Comparison of ENCODE assay signal across 10 mouse cellular contexts in genomic region chr15:95314121-95314807, GRCm38 (mm10).
DNase-seq lines count a peak whose midpoint lies in the region; ATAC-seq lines count a peak whose summit lies in the region.
"Had no signal": no experiment of that assay in that cellular context is flagged by ENCODE, and none has a peak within 500 bp of the region (broad histone marks: within the 10 kb centered on the region; RNA-seq: fewer than 3 reads in every experiment).

No protein-coding gene starts in this region.

- H3K4me2 ChIP-seq in forebrain, embryonic 13.5 days, result no peak overlapping the region
- H3K4me2 ChIP-seq in hindbrain, embryonic 14.5 days (replicated peaks), result 0 out of 2 replicates have a peak overlapping the region, but pooled peaks have one; percentile 11
- no peak overlapping the region for H3K4me2 ChIP-seq in liver, embryonic 12.5 days
- H3K4me2 ChIP-seq: heart, embryonic 12.5 days had no signal

- DNase-seq in forebrain, embryonic 10.5 days (ENCODE audit: extremely low spot score, low spot score), result no peak
- peak; percentile 35 for DNase-seq in right cerebral cortex, postnatal 14 days
- no peak for DNase-seq in right cerebral cortex, adult 2 months (ENCODE audit: low spot score in 2 of 2)
- peak; percentile 56 for DNase-seq in hindbrain, embryonic 14.5 days (ENCODE audit: low spot score)
- no peak for DNase-seq in urinary bladder, postnatal 4 days (ENCODE audit: low spot score in 2 of 2)

- no peaks in the 10 kb centered on the region for H3K36me3 ChIP-seq in forebrain, embryonic 13.5 days (ENCODE audit: poor library complexity, severe bottlenecking)
- no peaks in the 10 kb centered on the region for H3K36me3 ChIP-seq in forebrain, embryonic 10.5 days (replicated peaks)
- H3K36me3 ChIP-seq in hindbrain, embryonic 14.5 days (replicated peaks; ENCODE audit: control insufficient read depth, insufficient read depth), result no peaks in the 10 kb centered on the region
- H3K36me3 ChIP-seq in liver, embryonic 12.5 days, result no peaks in the 10 kb centered on the region
- H3K36me3 ChIP-seq: heart, embryonic 12.5 days had no signal

- H3K4me1 ChIP-seq in forebrain, embryonic 13.5 days, result peaks cover 27% of the 10 kb centered on the region
- H3K4me1 ChIP-seq in forebrain, embryonic 10.5 days, result peaks cover 11% of the 10 kb centered on the region; the same call in 1 of the 2 replicates
- H3K4me1 ChIP-seq in hindbrain, embryonic 14.5 days (replicated peaks; ENCODE audit: control insufficient read depth, insufficient read depth, low read length), result peaks cover 23% of the 10 kb centered on the region
- H3K4me1 ChIP-seq in liver, embryonic 12.5 days, result no peaks in the 10 kb centered on the region
- H3K4me1 ChIP-seq: heart, embryonic 12.5 days had no signal

- 38% methylated on average over 16 of the region's 16 CpGs for WGBS in forebrain, embryonic 13.5 days
- WGBS in forebrain, embryonic 10.5 days, result 80% methylated on average over 16 of the region's 16 CpGs
- 26% methylated on average over 16 of the region's 16 CpGs for WGBS in hindbrain, embryonic 14.5 days
- WGBS in liver, embryonic 12.5 days (ENCODE audit: insufficient replicate concordance), result 62% methylated on average over 16 of the region's 16 CpGs

- no peak overlapping the region for H3K9ac ChIP-seq in forebrain, embryonic 13.5 days
- H3K9ac ChIP-seq in hindbrain, embryonic 14.5 days, result no peak overlapping the region
- H3K9ac ChIP-seq in liver, embryonic 12.5 days, result no peak overlapping the region
- H3K9ac ChIP-seq: heart, embryonic 12.5 days had no signal

- no peaks in the 10 kb centered on the region for H3K9me3 ChIP-seq in forebrain, embryonic 13.5 days (replicated peaks)
- H3K9me3 ChIP-seq in forebrain, embryonic 10.5 days, result no peaks in the 10 kb centered on the region
- no peaks in the 10 kb centered on the region for H3K9me3 ChIP-seq in hindbrain, embryonic 14.5 days (ENCODE audit: control insufficient read depth, low read length)
- no peaks in the 10 kb centered on the region for H3K9me3 ChIP-seq in liver, embryonic 12.5 days (replicated peaks)
- H3K9me3 ChIP-seq: heart, embryonic 12.5 days had no signal

- no peaks in the 10 kb centered on the region for H3K27me3 ChIP-seq in forebrain, embryonic 13.5 days
- H3K27me3 ChIP-seq in forebrain, embryonic 10.5 days (ENCODE audit: poor library complexity, severe bottlenecking), result no peaks in the 10 kb centered on the region
- H3K27me3 ChIP-seq in hindbrain, embryonic 14.5 days (ENCODE audit: control insufficient read depth, insufficient read depth, low read length), result no peaks in the 10 kb centered on the region
- no peaks in the 10 kb centered on the region for H3K27me3 ChIP-seq in liver, embryonic 12.5 days (replicated peaks)
- H3K27me3 ChIP-seq: heart, embryonic 12.5 days had no signal

- ATAC-seq in forebrain, embryonic 13.5 days, result peak; percentile 65
- no peak; the same call in 1 of the 2 replicates for ATAC-seq in hindbrain, embryonic 14.5 days (ENCODE audit: low FRiP score)
- ATAC-seq in liver, embryonic 12.5 days, result no peak
- no peak for ATAC-seq in inflammation-experienced regulatory T-cells, adult 6 months

- H3K27ac ChIP-seq in forebrain, embryonic 13.5 days, result peak overlapping the region; percentile 11
- no peak overlapping the region for H3K27ac ChIP-seq in forebrain, embryonic 10.5 days
- peak overlapping the region; percentile 35; the same call in 1 of the 2 replicates for H3K27ac ChIP-seq in hindbrain, embryonic 14.5 days
- no peak overlapping the region for H3K27ac ChIP-seq in liver, embryonic 12.5 days

- H3K4me3 ChIP-seq in forebrain, embryonic 13.5 days, result no peak overlapping the region
- H3K4me3 ChIP-seq in forebrain, embryonic 10.5 days, result no peak overlapping the region
- no peak overlapping the region for H3K4me3 ChIP-seq in hindbrain, embryonic 14.5 days (replicated peaks; ENCODE audit: low read length)
- H3K4me3 ChIP-seq in liver, embryonic 12.5 days, result no peak overlapping the region
- H3K4me3 ChIP-seq: erythroblast, embryonic 14.5 days; heart, embryonic 12.5 days had no signal

Comparison
In these comparisons a context has a peak if more than half of its experiments do, and no peak if none do; other contexts are left out.
1. H3K27ac ChIP-seq: peak in forebrain, embryonic 13.5 days (single experiment) and hindbrain, embryonic 14.5 days (single experiment); none in forebrain, embryonic 10.5 days (single experiment) and liver, embryonic 12.5 days (single experiment).
2. DNase-seq: peak in right cerebral cortex, postnatal 14 days (single experiment) and hindbrain, embryonic 14.5 days (single experiment); none in forebrain, embryonic 10.5 days (single experiment), right cerebral cortex, adult 2 months (0 of 2) and urinary bladder, postnatal 4 days (0 of 2).